Mouse (Mus musculus): ENCODE measurements around the gene Ric1.

GRCm38 (mm10) chr19:29496001-29496597 is 26.0 kb upstream of the Ric1 start:
- TF ChIP-seq CTCF (IDR thresholded peaks at IDR 0.05; ENCODE audit: extremely low read depth, insufficient read depth, low read length), result no peak
- TF ChIP-seq POLR2A (IDR thresholded peaks at IDR 0.05; ENCODE audit: extremely low read depth, insufficient read depth, low read length), result no peak
